Mouse (Mus musculus): ENCODE measurements at regions not wholly inside any gene's neighbourhood (a gene's known extent, or its start where the extent isn't known, plus 50 kb on each side); places are given as distances from the start of the nearest gene placed in this dataset.

DNA sequence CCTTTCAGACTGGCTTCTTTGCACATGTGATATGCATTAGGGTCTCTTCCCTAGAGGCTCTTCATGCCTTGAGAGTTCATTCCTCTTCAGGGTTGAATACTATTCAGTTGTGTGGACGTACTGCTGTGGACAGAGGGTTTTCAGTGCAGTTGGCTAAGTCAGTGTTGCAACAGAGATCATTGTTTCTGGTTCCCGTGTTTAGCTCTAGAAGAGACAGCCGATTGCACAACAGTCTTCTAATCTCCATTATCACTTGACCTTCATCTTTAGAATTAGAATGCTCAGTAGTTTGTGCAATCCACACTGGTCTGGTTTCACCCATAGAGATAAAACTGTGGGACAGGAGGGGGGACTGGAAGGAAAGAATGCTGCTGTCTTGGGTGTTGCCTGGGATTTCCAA lies 381.7 kb upstream of the Runx1 start:
- TF ChIP-seq POLR2A (IDR thresholded peaks at IDR 0.05; ENCODE audit: control insufficient read depth, extremely low read depth, insufficient read depth, low read length, poor library complexity) (no peak), CTCF (IDR thresholded peaks at IDR 0.05; ENCODE audit: borderline replicate concordance, control insufficient read depth, extremely low read depth, insufficient read depth, low read length, poor library complexity) (no peak)
